Mouse (Mus musculus) MN1 (cell line): ENCODE results near the gene Smg7.
"Not testable (repeated sequence)": the region's sequence is repeated elsewhere in the genome, so short reads cannot be mapped to it uniquely, and the experiment has no call there.

ENCODE experiments used
- DNase-seq: peaks from one replicate; pipeline ENCODE4 v3.0.0-alpha.2; 2016; ENCODE audit warnings: low spot score

The Smg7 gene

DNA sequence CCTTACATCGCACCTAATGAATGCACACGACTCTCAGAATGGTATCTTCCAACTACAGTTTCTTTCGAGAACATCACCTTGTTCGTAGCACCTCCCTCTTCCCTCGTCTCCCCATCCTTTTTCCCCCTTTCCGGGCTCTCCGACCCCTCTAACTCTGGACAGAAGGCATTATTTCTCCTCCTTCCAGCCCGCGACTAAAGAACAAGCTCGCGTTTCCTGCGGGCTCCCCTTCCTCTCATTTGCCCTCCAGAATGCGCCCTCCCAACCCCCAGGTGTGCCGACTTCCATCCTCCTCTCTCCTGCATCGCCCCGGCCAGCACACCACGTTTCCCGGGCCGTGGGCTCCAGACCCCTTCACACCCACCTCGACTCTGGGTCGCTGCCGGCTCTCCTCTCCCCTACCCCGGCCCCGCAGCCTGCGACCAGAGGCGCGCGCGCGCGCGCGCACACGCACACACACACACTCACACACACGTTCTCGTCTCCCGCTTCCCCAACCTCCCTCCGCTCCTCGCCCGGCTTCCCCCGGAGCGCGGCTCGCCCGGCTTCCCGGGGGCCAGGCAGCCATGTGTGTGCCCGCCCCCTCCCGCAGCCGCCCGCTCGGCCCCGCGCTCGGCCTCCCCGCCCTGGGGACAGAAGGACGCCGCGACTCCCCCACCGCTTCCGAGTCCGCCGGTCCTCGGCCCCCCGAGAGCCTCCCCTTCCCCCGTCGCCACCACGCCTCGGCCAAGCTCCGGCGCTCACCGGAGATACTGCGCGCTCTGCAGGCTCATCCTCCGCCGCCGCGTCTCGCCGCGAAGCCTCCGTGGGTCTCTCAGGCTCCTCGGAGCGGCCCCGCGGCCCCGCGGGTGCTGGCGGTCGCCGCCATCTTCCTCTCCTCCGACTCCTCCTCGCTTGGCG is at the start of gene Smg7:
Smg7 (minus strand) TSS at position 882 of the 900 bp plus-strand sequence.
- peak; percentile 68 for DNase-seq

DNA sequence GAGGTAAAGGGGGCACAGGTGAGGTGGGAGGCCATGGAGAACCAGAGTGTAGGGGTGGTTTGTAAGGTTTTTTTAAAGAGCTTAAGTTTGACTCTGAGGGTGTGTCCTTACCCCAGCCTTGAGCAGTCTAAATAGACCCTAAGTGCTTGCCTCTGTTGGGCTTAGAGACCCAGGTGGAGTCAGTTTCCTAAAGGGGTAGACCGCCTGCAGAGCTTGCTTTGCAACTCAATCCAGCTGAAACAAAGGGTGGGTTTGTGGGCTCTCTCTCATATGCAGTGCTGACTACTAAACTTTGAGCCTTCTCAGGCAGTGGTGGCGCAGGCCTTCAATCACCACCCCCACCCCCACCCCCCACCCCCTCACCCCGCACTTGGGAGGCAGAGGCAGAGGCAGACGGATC is 40.5 kb upstream of the Smg7 start:
- DNase-seq, result no peak

DNA sequence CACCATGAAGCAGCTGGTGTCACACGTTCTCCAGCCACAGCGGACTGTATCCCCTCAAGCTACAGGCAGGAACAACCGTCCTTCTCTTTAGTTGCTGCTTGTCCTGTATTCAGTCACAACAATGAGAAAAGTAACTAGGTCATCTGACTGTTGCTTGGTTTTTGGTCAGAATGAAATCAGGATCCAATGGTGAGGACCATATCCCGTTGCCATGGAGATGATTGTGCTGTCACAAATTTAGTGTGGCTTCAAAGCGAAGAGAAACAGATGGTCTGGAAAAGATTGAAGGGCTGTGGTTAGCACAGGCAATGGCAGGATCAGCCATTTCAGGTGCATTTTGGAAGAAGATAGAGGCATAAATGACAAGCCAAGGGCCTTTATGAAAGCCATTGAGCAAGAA is 33.9 kb upstream of the Smg7 start:
- no peak for DNase-seq

DNA sequence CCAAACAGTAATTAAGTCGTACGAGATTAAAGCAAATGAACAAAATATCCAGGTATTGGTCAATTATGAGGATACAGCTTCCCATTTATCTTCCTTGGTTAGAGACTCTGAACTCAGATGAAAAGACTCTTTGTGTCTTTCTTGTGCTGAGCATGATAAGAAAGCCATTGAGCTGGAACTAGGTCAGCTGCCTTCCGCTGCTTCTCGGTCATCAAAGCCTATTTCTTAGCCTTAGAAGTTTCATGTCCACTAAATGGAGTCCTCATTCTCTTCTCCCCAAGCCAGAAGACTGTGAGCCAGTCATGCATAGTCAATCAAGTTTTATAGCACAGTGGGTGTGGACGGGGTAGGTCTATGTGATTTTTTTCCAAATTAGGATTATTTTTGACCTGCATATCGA is 33.0 kb upstream of the Smg7 start:
- DNase-seq, result no peak

DNA sequence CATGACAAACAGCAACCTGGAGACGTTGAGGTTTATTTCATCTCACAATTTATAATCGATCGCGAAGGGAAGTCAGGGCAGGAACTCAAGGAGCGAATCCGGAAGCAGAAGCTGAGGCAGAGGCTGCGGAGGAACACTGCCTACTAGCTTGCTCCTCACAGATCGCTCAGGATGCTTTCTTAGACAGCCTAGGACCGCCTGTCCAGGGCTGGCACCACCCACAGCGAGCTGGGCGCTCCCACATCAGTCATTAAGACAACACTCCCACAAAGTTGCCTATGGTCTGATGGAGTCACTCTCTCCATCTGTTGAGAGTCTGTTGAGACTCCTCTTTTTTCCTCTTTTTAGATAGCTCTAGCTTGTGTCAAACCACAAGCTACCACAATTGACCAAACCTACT is 31.5 kb upstream of the Smg7 start:
- DNase-seq, result no peak

DNA sequence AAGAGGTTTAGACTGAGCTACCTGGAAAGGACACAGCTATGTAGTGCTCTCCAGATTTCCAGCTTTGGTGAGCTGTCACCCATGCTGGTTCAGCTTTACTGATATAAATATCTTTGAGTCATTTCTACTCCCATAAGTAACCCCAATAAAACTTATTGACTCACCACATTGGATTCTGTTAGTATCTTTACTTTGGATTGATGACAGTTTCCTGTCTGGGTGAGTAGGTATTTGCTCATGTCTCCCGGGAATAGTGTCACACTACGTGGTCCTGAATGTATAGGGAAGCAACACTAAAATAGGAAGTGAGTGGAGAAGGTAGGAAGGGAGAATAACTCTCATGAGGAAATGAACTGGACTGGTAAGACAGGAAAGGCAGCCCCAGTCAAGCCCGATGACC is 19.3 kb upstream of the Smg7 start:
- no peak for DNase-seq

DNA sequence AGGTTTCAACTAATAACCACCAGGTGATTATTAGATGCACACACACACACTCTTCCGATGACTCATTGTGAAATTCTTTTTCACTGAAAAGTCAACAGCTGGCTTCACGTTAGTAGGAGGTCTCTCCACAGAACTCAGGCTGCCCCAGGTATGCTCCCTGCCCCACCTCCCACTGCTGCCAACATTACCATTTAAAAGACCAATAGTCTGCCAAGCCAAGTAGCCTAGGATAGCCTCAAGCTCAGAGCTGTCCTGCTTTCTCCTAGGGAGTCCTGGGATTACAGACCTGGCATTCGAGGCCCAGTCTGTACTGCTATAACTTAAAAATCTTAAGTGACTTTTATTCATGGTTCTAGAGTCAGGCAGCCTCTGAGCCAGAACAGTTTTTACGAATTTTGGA is 15.2 kb upstream of the Smg7 start:
- DNase-seq, result no peak

DNA sequence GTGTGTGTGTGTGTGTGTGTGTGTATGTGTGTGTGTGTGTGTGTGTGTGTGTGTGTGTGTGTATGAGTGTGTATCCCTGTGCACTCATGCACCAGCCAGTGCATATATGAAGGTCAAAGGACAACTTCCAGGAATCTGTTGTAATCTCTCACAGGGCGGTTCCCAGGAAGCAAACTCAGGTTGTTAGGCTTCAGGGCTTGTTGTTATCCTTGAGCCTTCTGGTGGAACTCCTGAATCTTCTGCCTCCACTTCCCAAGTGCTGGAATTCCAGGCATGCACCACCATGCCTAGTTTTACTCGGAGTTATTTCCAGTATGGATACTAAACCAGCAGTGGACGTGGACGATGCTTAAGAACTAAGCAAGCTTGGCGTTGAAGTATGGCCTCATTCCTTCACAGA is 14.5 kb upstream of the Smg7 start:
- DNase-seq, result no peak

DNA sequence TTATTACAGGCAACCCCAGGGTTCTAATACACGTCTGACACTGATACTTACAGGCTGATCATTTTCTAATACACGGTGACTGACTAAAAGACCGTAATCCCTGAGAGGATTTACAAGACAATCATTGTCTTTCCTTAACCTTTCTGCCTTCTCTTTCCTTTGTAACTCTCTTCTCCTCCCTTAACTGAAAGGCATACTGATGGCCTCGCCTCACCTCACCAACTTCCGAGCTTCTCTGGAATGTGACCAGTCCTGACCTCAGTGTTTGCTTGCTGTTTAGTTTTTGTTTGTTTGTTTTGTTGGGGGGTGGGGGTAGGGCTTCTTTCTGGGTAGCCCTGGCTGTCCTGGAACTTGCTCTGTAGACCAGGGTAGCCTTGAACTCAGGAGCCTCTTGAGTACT is 13.3 kb upstream of the Smg7 start:
- DNase-seq, result no peak

DNA sequence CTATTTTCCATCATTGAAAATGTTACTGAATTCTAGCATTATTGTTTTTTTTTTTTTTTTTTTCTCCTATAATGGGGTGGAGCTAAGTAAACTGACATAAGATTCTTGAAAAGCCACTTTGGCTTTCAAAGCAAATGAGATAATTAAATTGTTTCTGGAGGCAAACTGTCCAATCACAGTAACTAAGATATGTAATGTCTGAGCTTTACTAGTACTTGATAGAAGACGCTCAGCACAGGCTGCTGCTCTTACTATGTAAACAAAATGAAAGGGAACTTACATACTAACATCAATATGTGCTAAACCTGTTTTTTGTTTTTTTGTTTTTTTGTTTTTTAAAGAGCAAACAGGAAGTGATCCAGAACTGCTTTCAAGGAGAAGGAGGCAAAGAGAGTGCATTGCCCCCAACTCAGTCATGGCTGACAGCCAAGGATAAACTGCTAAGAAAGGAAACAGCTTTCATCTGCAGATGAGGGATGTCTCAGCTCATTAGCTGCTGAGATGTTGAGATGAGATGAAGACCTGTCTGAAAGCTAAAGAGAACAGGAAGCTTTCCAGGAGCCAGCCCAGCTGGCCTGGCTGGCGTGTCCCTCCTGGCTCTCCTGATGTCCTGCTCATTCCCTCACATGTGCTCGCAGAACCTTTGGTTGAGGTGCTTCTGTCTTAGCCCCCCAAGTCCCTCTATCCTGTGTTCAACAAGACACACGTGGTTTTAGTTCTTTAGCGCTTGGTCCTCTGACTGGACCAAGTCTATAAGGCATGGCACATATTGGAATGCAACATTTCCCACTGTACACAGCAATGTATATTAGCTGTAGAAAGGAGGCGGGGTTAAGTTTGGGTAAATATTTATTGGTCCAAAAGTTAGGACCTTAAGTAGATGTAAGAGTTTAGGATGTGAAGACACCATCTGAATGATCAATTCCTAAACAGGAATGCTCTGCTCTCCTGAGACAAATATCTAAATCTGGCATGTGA is 11.3 kb upstream of the Smg7 start:
- DNase-seq, result peak; percentile 72

DNA sequence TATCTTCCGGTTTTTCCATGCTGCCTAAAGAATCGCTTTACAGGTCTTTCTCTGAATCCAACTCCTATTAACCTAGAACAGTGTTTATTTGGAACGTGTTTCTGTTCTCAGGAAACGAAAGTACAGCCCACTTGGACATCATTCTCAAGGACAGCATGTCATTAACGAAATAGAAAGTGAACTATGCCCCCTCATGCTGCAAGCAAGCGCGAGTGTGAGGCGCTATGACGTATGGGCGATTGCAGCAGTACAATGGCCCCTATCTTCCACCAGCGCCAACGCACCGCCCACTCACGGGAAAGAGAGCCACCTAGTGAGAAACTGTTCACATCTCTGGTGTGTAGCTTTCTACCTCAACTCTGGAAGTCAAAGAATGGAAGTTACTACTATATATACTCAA is 2.0 kb upstream of the Smg7 start:
- peak; percentile 92 for DNase-seq

DNA sequence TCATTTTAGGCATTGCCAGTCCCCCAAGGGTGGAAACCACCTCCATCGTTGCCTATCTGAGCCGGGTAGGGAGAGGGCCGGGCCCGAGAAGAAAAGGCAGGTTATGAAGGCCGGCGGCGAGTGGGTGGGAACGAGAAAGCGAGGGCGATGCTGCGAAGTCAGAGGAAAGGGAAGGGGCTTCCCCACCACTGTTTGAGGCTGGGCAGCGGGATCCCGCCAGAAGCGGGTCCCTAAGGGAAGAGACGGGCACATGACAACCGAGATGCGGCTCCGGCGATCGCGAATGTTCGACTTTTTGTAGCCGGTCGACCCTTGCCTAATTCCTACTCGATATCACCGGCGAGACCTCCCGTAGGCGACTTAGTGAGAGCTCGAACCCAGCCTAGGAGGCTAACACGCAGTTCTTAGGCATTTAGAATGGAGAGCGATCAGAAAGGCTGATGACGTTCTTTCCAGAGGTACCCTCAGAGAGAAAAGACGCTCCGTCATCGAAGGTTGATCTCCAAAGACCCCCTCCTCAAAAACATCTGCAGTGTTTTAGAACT is 1.2 kb upstream of the Smg7 start:
- peak; percentile 56 for DNase-seq

DNA sequence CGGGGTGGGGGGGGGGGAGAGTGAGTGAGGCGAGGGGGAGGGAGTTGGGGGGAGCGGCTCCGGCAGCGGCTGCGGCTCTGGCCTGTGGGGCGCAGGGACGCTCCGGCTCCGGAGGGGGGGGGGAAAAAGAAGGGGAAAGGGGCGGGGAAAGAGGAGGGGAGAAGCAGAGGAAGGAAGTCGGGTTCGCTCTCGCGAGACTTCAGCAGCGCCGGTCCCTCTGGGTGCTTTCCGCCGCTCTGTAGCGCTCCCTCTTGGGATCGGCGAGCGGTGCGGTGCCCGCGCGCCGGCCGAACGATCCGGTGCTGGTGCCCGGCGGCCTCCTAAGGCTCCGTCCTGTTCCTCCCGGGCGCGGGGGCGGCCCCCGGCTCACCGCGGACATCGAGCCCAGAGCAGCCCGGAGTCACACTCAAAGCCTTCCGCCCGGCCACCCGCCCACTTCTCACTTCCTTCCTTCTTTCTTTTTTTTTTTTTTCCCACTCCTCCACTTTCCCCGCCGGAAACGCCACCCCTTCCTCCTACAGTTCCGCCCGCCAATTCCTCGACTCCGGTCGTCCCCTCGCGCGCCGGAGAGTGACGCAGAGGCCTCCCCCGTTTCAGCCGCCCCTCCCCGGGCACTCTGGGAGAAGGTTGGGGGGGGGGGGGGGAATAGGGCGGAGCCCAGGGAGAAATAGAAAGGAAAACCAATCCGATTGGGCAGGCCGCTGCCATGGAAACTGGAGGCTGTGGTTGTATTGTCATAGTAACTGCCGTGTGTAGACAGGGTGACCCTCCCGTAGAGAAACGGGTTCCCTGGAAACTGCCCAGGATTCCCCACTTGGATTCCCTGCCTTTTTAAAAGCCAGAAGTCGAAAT is 445 bp upstream of the Smg7 start:
- DNase-seq, result peak; percentile 99

DNA sequence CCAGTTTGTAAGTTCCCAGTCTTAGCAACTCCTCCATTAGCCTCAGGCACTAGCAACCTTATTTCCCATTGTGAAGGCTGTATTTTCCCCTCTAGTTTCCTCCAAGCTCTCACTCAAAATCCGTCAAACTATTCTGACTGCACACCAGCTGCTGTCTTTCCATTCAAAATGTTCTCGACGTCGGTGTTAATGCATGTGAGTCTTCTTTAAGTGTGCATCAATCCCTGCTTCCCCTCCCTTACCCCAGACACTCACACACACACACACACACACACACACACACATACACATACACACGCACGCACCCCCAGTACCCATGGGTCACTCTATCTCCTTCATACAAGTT is 1.1 kb downstream of the Smg7 start:
- DNase-seq, result peak; percentile 14

DNA sequence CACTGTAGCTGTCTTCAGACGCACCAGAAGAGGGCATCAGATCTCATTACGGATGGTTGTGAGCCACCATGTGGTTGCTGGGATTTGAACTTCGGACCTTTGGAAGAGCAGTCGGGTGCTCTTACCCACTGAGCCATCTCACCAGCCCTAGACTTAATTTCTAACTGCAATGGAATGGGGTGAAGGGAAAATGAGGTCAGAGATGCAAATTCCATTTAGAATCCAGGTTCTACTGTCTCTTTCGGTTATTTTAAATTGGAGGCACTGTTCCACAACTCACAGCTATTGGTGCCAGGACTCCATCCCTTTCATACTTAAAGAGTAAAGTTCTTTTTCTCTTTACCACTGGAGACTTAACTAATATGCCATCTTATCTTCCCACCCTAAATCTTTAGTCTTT is 14.4 kb downstream of the Smg7 start:
- not testable (repeated sequence) for DNase-seq

DNA sequence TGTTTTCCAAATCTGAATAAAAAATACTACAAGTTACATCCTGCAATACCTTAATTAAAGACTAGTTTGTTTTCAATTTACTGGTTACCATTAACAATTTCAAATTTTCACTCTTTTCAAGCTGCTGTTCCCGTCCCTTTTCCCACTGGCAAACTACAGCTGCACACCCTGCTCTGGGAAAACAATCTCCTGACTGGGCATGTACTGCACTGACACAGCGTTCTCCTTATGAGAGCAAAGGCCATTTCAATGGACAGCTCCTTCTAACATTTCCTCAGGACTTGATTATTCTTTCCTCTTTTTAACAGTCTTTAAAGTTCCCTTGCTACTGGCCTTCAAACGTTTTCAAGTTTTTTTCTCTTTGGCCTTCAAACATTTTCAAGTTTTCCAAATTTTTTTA is 31.4 kb downstream of the Smg7 start:
- no peak for DNase-seq

DNA sequence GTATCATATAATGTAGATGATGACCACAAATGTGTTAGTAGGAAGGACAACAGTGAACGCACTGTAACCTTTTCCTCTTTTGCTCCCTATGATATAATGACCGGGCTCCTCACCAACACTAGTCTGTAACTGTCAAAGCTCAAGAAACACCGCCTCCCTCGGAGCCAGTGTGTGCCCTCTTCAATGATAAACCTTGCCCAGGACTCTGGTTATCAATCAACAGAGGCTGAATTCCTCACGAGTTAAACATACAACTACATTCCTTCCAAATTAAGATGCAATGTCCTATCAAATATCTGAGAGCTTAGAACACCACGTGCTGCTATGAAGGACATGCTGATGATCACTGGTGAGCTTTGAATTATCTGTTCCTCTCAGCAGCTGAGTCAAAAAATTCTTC is 32.5 kb downstream of the Smg7 start:
- DNase-seq, result no peak

DNA sequence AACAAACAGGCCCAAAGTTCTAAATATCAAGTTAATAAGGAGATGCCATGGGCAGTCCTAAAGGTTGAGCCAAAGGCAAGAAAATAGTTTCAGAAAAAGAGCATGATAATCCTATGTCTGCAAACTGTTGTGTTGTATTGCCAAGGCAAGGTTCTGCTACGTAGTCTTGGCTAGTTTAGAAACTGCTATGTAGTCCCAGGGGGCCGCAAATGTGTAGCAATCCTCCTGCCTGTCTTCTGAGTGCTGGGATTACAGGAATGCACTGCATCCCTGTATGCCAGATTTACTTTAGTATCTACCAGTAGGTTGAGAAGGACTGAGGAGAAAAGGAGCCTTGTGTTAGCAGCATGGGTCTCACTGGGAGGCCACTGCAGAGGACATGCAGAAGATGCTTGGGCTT is 55.6 kb downstream of the Smg7 start:
- DNase-seq, result no peak

DNA sequence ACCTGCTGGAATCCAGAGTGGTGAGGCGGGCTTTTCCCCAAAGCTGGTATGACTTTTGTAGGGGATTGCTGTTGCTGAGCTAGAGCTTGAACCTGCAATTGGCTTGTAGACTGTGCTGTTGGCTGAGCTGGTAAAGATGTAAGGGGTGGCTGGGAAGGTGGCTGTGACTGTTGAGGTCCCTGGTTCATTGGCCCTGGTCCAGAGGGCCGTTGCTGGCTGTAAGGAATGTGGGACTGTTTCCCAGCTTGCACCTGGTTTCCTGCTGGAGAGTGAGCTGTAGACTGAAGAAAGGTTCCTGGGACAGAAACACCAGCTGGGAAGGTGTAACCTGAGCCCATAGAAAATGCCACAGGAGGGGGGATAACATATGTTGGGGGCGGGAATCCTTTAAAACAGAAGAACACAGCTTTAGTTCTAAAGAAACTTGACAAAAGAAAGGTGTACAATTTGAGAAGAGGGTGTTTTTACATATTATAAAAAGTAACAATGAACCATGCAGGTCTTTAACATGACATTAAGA is 57.2 kb downstream of the Smg7 start:
- no peak for DNase-seq

DNA sequence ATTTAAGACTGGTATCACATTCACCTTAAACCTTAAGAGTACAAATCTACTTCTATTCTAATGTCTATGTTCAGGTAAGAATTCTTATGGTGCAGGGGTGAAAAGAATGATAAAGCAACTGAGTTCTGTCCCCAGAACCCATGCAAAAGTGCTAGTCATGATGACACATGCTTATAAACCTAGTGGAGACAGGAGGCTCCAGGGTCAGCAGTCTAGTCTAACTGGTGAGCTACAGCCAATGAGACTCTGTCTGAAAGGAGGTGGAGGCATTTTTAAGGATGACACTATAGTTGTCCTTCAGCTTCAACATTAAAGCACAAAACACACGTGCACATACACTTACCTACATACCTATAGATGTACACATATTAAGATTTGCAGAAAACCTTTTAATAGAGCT is 57.8 kb downstream of the Smg7 start:
- no peak for DNase-seq

DNA sequence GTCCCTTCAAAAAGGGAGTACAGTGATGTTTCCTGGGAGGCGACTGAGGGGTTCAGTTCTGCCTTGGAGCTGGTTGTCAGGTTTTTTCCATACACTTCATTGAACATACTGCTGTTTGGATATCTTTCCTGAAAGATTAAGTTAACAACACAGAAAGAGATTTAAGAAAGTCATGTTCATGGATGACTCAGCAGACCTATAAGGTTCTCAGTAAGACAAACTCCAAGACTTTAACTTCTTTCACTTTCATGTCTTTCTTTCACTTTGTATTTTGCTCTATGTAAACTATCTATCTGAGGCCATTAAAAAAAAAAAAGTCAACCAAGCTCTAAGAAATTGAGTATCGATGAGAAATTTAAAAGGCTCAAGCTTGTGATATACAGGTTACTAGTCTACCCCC is 61.4 kb downstream of the Smg7 start:
- no peak for DNase-seq

DNA sequence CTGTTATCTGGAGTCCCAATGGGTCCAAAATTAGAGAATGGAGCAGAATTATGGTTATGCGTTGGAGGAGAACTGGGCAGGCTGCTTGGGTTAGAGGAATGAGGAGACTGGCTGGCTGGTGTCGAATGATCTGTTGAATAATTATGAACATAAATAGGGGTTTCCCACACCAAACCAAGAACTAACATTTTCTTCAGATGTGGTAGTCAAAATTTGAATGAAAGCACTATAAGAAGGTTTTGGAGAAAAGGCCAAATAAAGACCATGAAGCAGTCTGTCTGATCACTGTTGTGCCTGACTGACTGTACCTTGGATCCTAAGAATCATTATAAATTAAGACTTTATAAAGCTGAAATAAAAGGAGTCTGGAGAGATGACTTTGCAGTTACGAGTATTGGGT is 62.1 kb downstream of the Smg7 start:
- no peak for DNase-seq
